Mouse (Mus musculus): ENCODE results near the gene Mapkbp1. TPM values are rescaled to one million over a fixed set of nuclear protein-coding genes. Genes with fewer than 3 reads are reported as not detected.
A peak's percentile ranks its signal among the peaks of the same experiment; 100 is the strongest.

Mapkbp1 gene
- polyA plus RNA-seq, 1 experiment from 2014 or later: 4.9 TPM

DNA sequence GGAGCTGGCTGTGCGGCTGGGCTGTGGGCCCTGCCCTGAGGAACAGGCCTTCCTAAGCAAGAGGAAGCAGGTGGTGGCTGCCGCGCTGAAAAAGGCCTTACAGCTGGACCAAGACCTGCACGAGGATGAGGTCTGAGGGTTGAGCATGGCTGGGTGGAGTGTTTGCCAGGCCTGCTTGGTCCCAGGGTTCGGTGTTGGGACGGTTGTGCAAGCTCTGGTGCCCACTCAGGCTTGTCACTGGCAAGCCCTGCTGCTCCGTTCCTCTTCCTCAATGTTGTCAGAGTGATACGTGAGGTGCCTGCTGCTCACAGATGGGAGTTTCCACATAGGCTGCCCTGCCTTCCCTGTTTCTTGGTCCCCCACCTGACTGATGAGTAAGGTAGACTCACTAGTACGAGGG lies 65.2 kb downstream of the Mapkbp1 start:
- Histone ChIP-seq H3K4me2 (no peak overlapping the region), H3K9ac (no peak overlapping the region), H3K4me1 (replicated peaks) (no peaks in the 10 kb centered on the region), H3K36me3 (peaks cover 99% of the 10 kb centered on the region), H3K27ac (no peak overlapping the region), H3K9me3 (no peaks in the 10 kb centered on the region), H3K4me3 (no peak overlapping the region), H3K27me3 (no peaks in the 10 kb centered on the region)
- ATAC-seq (ENCODE audit: low FRiP score): no peak
- WGBS: 94% methylated on average over 9 of the region's 9 CpGs

- H3K36me3 ChIP-seq: peaks cover 71% of the 10 kb centered on the region
- H3K4me3 ChIP-seq: no peak overlapping the region
- H3K4me2 ChIP-seq: no peak overlapping the region
- no peak for ATAC-seq (ENCODE audit: low FRiP score)
- no peaks in the 10 kb centered on the region for H3K4me1 ChIP-seq (replicated peaks)
- 93% methylated on average over 5 of the region's 5 CpGs for WGBS
- H3K27ac ChIP-seq: no peak overlapping the region
- no peaks in the 10 kb centered on the region for H3K9me3 ChIP-seq
- H3K9ac ChIP-seq: peak overlapping the region; percentile 8; the same call in 1 of the 2 replicates
- no peaks in the 10 kb centered on the region for H3K27me3 ChIP-seq
Observed at GRCm38 (mm10) chr2:120040991-120041390, 68.5 kb downstream of the Mapkbp1 start.

- peaks cover 40% of the 10 kb centered on the region for H3K36me3 ChIP-seq
- H3K4me3 ChIP-seq: no peak overlapping the region
- H3K4me2 ChIP-seq: no peak overlapping the region
- H3K4me1 ChIP-seq (replicated peaks): no peaks in the 10 kb centered on the region
- ATAC-seq (ENCODE audit: low FRiP score): no peak; the same call in 1 of the 2 replicates
- WGBS: 66% methylated on average over 4 of the region's 4 CpGs
- H3K9me3 ChIP-seq: no peaks in the 10 kb centered on the region
- H3K27me3 ChIP-seq: no peaks in the 10 kb centered on the region
- no peak overlapping the region for H3K27ac ChIP-seq
- H3K9ac ChIP-seq: no peak overlapping the region
Observed at GRCm38 (mm10) chr2:120044101-120044603, 71.7 kb downstream of the Mapkbp1 start.

GRCm38 (mm10) chr2:120044676-120045075 lies 72.2 kb downstream of the Mapkbp1 start:
- no peaks in the 10 kb centered on the region for H3K27me3 ChIP-seq
- no peak overlapping the region for H3K4me3 ChIP-seq
- no peaks in the 10 kb centered on the region for H3K9me3 ChIP-seq
- H3K9ac ChIP-seq: no peak overlapping the region
- no peaks in the 10 kb centered on the region for H3K4me1 ChIP-seq (replicated peaks)
- no peak overlapping the region for H3K4me2 ChIP-seq
- peaks cover 35% of the 10 kb centered on the region for H3K36me3 ChIP-seq
- H3K27ac ChIP-seq: no peak overlapping the region
- no peak for ATAC-seq (ENCODE audit: low FRiP score)
- 76% methylated on average over 3 of the region's 3 CpGs for WGBS

DNA sequence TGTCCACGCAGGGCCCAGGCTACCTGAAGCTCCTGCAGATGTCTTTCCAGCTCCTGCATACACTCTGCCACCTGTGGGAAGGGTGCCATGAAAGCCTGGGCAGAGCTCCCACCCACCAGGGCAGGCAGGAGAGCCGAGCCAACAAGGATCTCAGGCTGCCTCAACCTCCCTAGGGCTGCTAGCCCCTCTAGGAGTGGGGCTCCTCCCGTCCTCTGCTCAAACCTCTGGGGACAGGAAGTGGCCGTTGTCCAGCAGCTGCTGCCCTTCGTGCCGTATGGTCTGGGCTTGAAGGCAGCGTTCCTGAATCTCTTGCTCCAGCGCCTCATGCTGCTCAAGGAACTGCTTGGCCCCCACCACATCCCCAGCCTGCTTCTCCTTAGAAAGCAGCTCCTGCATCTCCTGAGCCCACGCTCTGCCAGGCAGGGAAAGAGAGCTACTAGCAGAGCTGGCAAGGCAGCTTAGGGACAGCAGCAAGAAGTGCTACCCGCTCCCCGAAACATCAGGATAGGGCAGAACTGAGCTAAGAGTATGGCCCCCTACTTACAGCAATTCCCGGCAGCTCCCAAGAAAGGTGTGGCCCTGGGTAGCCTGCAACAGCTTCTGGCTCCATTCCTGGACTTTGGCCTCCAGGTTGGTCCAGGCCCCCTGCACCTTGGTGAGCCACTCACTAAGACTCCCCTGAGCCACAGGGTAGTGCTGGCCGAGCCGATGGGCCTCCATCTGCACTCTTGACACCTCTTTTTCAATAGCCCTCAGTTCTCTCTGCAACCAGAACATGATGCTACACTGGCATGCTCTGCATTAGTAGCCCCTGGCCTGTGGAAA lies 74.2 kb downstream of the Mapkbp1 start:
- no peak overlapping the region for H3K4me3 ChIP-seq
- 74% methylated on average over 14 of the region's 14 CpGs for WGBS
- 0 out of 2 replicates have a peak, but pooled peaks cover 4% of the 10 kb centered on the region for H3K27me3 ChIP-seq
- no peak overlapping the region for H3K27ac ChIP-seq
- H3K4me1 ChIP-seq (replicated peaks): no peaks in the 10 kb centered on the region
- H3K36me3 ChIP-seq: peaks cover 14% of the 10 kb centered on the region
- H3K4me2 ChIP-seq: no peak overlapping the region
- ATAC-seq (ENCODE audit: low FRiP score): no peak
- no peaks in the 10 kb centered on the region for H3K9me3 ChIP-seq
- H3K9ac ChIP-seq: no peak overlapping the region

DNA sequence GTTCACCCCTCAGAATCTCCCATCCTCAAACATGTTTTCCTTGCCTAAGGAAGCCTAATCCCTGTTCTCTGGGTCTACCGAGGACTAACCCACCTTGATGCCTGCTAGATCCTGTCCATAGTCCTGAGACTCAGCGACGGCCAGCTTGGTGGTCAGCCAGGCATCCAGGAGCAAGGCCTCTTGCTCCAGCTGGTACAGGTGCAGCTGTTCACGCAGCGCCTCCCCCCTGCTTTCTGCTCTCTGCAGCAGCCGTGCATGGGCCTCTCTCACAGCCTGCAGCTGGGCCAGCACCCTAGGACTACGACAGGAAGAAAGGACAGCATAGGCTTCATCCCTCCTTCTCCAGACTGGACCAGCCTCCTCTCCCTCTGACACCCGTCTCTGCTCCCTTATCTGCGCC lies 75.7 kb downstream of the Mapkbp1 start:
- 80% methylated on average over 9 of the region's 9 CpGs for WGBS
- Histone ChIP-seq H3K4me2 (no peak overlapping the region), H3K9me3 (no peaks in the 10 kb centered on the region), H3K27ac (no peak overlapping the region), H3K4me3 (no peak overlapping the region), H3K36me3 (no peaks in the 10 kb centered on the region; the same call in 1 of the 2 replicates), H3K27me3 (0 out of 2 replicates have a peak, but pooled peaks cover 4% of the 10 kb centered on the region), H3K9ac (no peak overlapping the region), H3K4me1 (replicated peaks) (no peaks in the 10 kb centered on the region)
- no peak for ATAC-seq (ENCODE audit: low FRiP score)

GRCm38 (mm10) chr2:120049632-120050274 lies 77.3 kb downstream of the Mapkbp1 start:
- WGBS: 60% methylated on average over 10 of the region's 10 CpGs
- no peak for ATAC-seq (ENCODE audit: low FRiP score)

GRCm38 (mm10) chr2:120051405-120051804 lies 78.9 kb downstream of the Mapkbp1 start:
- ATAC-seq (ENCODE audit: low FRiP score): no peak
- no peak overlapping the region for H3K4me3 ChIP-seq
- H3K36me3 ChIP-seq: no peaks in the 10 kb centered on the region
- 0 out of 2 replicates have a peak, but pooled peaks cover 4% of the 10 kb centered on the region for H3K27me3 ChIP-seq
- H3K9me3 ChIP-seq: no peaks in the 10 kb centered on the region
- WGBS: 64% methylated on average over 6 of the region's 6 CpGs
- H3K4me2 ChIP-seq: no peak overlapping the region
- H3K4me1 ChIP-seq (replicated peaks): no peaks in the 10 kb centered on the region
- H3K27ac ChIP-seq: no peak overlapping the region
- H3K9ac ChIP-seq: no peak overlapping the region

More at GRCm38 (mm10) chr2:120049632-120050274, 77.3 kb downstream of the Mapkbp1 start:
- H3K4me3 ChIP-seq: no peak overlapping the region
- H3K4me1 ChIP-seq (replicated peaks): no peaks in the 10 kb centered on the region
- 0 out of 2 replicates have a peak, but pooled peaks cover 4% of the 10 kb centered on the region for H3K27me3 ChIP-seq
- no peak overlapping the region for H3K27ac ChIP-seq
- H3K4me2 ChIP-seq: no peak overlapping the region
- H3K9me3 ChIP-seq: no peaks in the 10 kb centered on the region
- H3K9ac ChIP-seq: no peak overlapping the region
- H3K36me3 ChIP-seq: no peaks in the 10 kb centered on the region

- Histone ChIP-seq H3K27me3 (0 out of 2 replicates have a peak, but pooled peaks cover 4% of the 10 kb centered on the region), H3K27ac (no peak overlapping the region), H3K4me1 (replicated peaks) (no peaks in the 10 kb centered on the region), H3K36me3 (no peaks in the 10 kb centered on the region), H3K9ac (no peak overlapping the region), H3K9me3 (no peaks in the 10 kb centered on the region), H3K4me3 (no peak overlapping the region), H3K4me2 (no peak overlapping the region)
- no peak for ATAC-seq (ENCODE audit: low FRiP score)
- 92% methylated on average over 12 of the region's 12 CpGs for WGBS
Observed at GRCm38 (mm10) chr2:120054771-120055552, 82.5 kb downstream of the Mapkbp1 start.

- no peak overlapping the region for H3K4me2 ChIP-seq
- no peak overlapping the region for H3K4me3 ChIP-seq
- H3K27ac ChIP-seq: no peak overlapping the region
- no peak for ATAC-seq (ENCODE audit: low FRiP score)
- 90% methylated on average over 10 of the region's 10 CpGs for WGBS
- H3K9me3 ChIP-seq: no peaks in the 10 kb centered on the region
- no peaks in the 10 kb centered on the region for H3K27me3 ChIP-seq
- no peaks in the 10 kb centered on the region for H3K36me3 ChIP-seq
- H3K4me1 ChIP-seq (replicated peaks): no peaks in the 10 kb centered on the region
- no peak overlapping the region for H3K9ac ChIP-seq
Observed at GRCm38 (mm10) chr2:120055923-120056322, 83.4 kb downstream of the Mapkbp1 start.

DNA sequence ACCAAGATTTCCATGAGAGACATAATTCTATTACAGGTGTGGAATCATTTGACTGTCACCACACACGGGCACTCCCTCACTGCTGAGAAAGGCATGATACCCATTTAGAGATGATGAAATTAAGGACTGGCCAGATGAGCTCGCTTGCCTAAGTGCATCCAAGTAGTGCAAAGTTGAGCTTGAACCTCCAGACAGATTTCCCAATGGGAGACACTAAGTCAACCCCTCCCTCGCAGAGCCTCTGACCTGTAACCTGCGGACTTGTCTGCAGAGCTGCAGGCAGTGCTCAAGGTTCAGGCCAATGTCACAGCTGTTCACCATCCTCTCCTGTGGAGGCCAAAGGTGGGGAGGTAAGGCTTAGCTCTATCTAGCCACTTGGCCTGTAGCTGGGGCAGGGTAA lies 86.3 kb downstream of the Mapkbp1 start:
- 88% methylated on average over 4 of the region's 4 CpGs for WGBS

DNA sequence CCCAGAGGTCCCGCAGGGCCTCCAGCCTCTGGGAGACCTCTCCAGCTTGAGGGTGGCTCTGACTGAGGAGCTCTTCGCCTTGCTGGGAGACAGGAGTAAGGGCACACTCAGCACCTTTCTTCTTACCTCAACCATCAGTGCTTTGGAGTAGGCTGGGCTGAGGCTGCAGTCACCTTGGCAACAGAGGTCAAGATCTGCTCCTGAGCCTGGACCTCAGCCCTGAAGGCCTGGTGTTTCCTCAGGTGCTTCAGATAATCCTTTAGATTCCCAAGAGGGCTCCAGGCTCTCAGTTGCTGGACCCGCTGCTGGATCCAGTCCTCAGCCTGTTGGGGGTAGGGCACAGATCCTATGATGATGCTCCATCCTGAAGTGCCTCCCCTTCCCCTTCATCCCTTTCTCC lies 87.0 kb downstream of the Mapkbp1 start:
- H3K9me3 ChIP-seq: no peaks in the 10 kb centered on the region
- no peak overlapping the region for H3K4me3 ChIP-seq
- no peaks in the 10 kb centered on the region for H3K36me3 ChIP-seq
- no peak overlapping the region for H3K9ac ChIP-seq
- H3K4me2 ChIP-seq: no peak overlapping the region
- no peak for ATAC-seq (ENCODE audit: low FRiP score)
- no peak overlapping the region for H3K27ac ChIP-seq
- WGBS: 82% methylated on average over 3 of the region's 3 CpGs
- no peaks in the 10 kb centered on the region for H3K27me3 ChIP-seq
- no peaks in the 10 kb centered on the region for H3K4me1 ChIP-seq (replicated peaks)

More for the DNA sequence above, 86.3 kb downstream of the Mapkbp1 start:
- Histone ChIP-seq H3K27me3 (no peaks in the 10 kb centered on the region), H3K27ac (no peak overlapping the region), H3K4me1 (replicated peaks) (no peaks in the 10 kb centered on the region), H3K36me3 (no peaks in the 10 kb centered on the region), H3K9me3 (no peaks in the 10 kb centered on the region), H3K4me3 (no peak overlapping the region), H3K4me2 (no peak overlapping the region), H3K9ac (no peak overlapping the region; the same call in 1 of the 2 replicates)
- no peak for ATAC-seq (ENCODE audit: low FRiP score)
